Mouse (Mus musculus) hindbrain, embryonic 14.5 days (tissue): ENCODE results near the gene Mtmr6. TPM values are rescaled to one million over a fixed set of nuclear protein-coding genes. Genes with fewer than 3 reads are reported as not detected.
"Not testable (repeated sequence)": the region's sequence is repeated elsewhere in the genome, so short reads cannot be mapped to it uniquely, and the experiment has no call there.

Experiments used
- ATAC-seq: fragments of 200-750 bp; cut with Nextera tagmentation; 2 replicates; pipeline ENCODE4 v1.8.0; 2017; ENCODE audit warnings: moderate number of reproducible peaks, mild to moderate bottlenecking, moderate TSS enrichment, moderate library complexity; ENCODE audit not compliant: low FRiP score
- DNase-seq: peaks from one replicate; pipeline ENCODE4 v3.0.0-alpha.2; 2015; ENCODE audit warnings: low spot score
- H3K27ac ChIP-seq: fragments of 300-500 bp; sonication (generic); 2 replicates; pipeline ENCODE4 v1.5.1; 2014; ENCODE audit warnings: mild to moderate bottlenecking, moderate library complexity
- H3K27me3 ChIP-seq: fragments of 300-500 bp; sonication (generic); 2 replicates; pipeline ENCODE4 v1.6.1; 2014; ENCODE audit warnings: mild to moderate bottlenecking, low read length, mixed read lengths; ENCODE audit not compliant: control insufficient read depth, insufficient read depth
- H3K36me3 ChIP-seq: fragments of 300-500 bp; sonication (generic); replicated peaks from 2 replicates; pipeline ENCODE4 v1.6.1; 2014; ENCODE audit not compliant: control insufficient read depth, insufficient read depth
- H3K4me1 ChIP-seq: fragments of 300-500 bp; sonication (generic); replicated peaks from 2 replicates; pipeline ENCODE4 v1.6.1; 2014; ENCODE audit warnings: antibody characterized with exemption, low read length, mixed read lengths; ENCODE audit not compliant: control insufficient read depth, insufficient read depth
- H3K4me2 ChIP-seq: fragments of 300-500 bp; sonication (generic); replicated peaks from 2 replicates; pipeline ENCODE4 v1.6.1; 2014; ENCODE audit warnings: mild to moderate bottlenecking, moderate library complexity
- H3K4me3 ChIP-seq: fragments of 300-500 bp; sonication (generic); replicated peaks from 2 replicates; pipeline ENCODE4 v1.5.1; 2014; ENCODE audit warnings: mild to moderate bottlenecking, low read length
- H3K9ac ChIP-seq: fragments of 300-500 bp; sonication (generic); 2 replicates; pipeline ENCODE4 v1.6.1; 2014
- H3K9me3 ChIP-seq: fragments of 300-500 bp; sonication (generic); 2 replicates; pipeline ENCODE4 v1.6.1; 2016; ENCODE audit warnings: low read length; ENCODE audit not compliant: control insufficient read depth
- WGBS: fragments of 180-500 bp; shearing (Covaris S2); extraction: QIAGEN DNeasy Blood & Tissue Kit; methylation state at CpG from one replicate; pipeline ENCODE4 v1.1.7; 2014; 5-methylcytosine and 5-hydroxymethylcytosine counted together
- microRNA counts: library from miRNA; unstranded; fragments of <30 nt; microRNA quantifications from one replicate; lab custom pipeline; 2016
- microRNA-seq: library from miRNA; unstranded; fragments of <30 nt; microRNA quantifications from one replicate; pipeline ENCODE4, GENCODE M21; 2016
- polyA plus RNA-seq: library from polyadenylated mRNA; unstranded; fragments of >200 nt; fragmentation: Nextera tagmentation; extraction: Ambion mirVana; gene quantifications from 2 replicates; pipeline ENCODE4 v1.2.1, GENCODE M21; 2014

Mtmr6 gene
- polyA plus RNA-seq, 1 experiment from 2014 or later, result 66.9 TPM

GRCm38 (mm10) chr14:60308113-60308512, 43.1 kb downstream of the Mtmr6 start:
- H3K9ac ChIP-seq, result no peak overlapping the region
- H3K27me3 ChIP-seq, result no peaks in the 10 kb centered on the region
- peaks cover 1% of the 10 kb centered on the region; the same call in 1 of the 2 replicates for H3K36me3 ChIP-seq
- no peaks in the 10 kb centered on the region for H3K9me3 ChIP-seq
- no peak overlapping the region for H3K4me3 ChIP-seq
- no peak overlapping the region for H3K4me2 ChIP-seq
- H3K27ac ChIP-seq, result no peak overlapping the region
- 72% methylated on average over 6 of the region's 6 CpGs for WGBS
- DNase-seq (no peak), ATAC-seq (no peak)
- H3K4me1 ChIP-seq, result no peaks in the 10 kb centered on the region

- Histone ChIP-seq H3K9ac (no peak overlapping the region), H3K36me3 (no peaks in the 10 kb centered on the region), H3K27me3 (no peaks in the 10 kb centered on the region), H3K27ac (no peak overlapping the region), H3K4me1 (no peaks in the 10 kb centered on the region), H3K4me3 (no peak overlapping the region), H3K9me3 (no peaks in the 10 kb centered on the region), H3K4me2 (no peak overlapping the region)
- 58% methylated on average over 4 of the region's 4 CpGs for WGBS
- DNase-seq (peak; percentile 32), ATAC-seq (no peak)
These were observed 45.7 kb downstream of the Mtmr6 start for GRCm38 (mm10) chr14:60310691-60311090.

- H3K9ac ChIP-seq, result no peak overlapping the region
- no peak overlapping the region for H3K4me3 ChIP-seq
- no peak overlapping the region for H3K4me2 ChIP-seq
- 95% methylated on average over 1 of the region's 1 CpGs for WGBS
- H3K36me3 ChIP-seq, result no peaks in the 10 kb centered on the region
- H3K9me3 ChIP-seq, result no peaks in the 10 kb centered on the region
- no peaks in the 10 kb centered on the region for H3K4me1 ChIP-seq
- ATAC-seq (no peak), DNase-seq (no peak)
- H3K27ac ChIP-seq, result no peak overlapping the region
- H3K27me3 ChIP-seq, result no peaks in the 10 kb centered on the region
These were observed 54.2 kb downstream of the Mtmr6 start for GRCm38 (mm10) chr14:60319231-60319630.

GRCm38 (mm10) chr14:60320813-60321212, 55.8 kb downstream of the Mtmr6 start:
- no peaks in the 10 kb centered on the region for H3K27me3 ChIP-seq
- H3K4me2 ChIP-seq, result no peak overlapping the region
- ATAC-seq (no peak), DNase-seq (no peak)
- no peak overlapping the region for H3K27ac ChIP-seq
- H3K36me3 ChIP-seq, result no peaks in the 10 kb centered on the region
- H3K4me1 ChIP-seq, result no peaks in the 10 kb centered on the region
- H3K4me3 ChIP-seq, result no peak overlapping the region
- no peaks in the 10 kb centered on the region for H3K9me3 ChIP-seq
- H3K9ac ChIP-seq, result no peak overlapping the region
- 74% methylated on average over 3 of the region's 3 CpGs for WGBS

GRCm38 (mm10) chr14:60340001-60340400, 75.0 kb downstream of the Mtmr6 start:
- H3K36me3 ChIP-seq, H3K4me3 ChIP-seq, DNase-seq, H3K27me3 ChIP-seq, H3K4me2 ChIP-seq, H3K27ac ChIP-seq, H3K4me1 ChIP-seq, ATAC-seq, H3K9ac ChIP-seq, H3K9me3 ChIP-seq: not testable (repeated sequence)
- 78% methylated on average over 5 of the region's 5 CpGs for WGBS

GRCm38 (mm10) chr14:60340570-60340969, 75.5 kb downstream of the Mtmr6 start:
- no peak overlapping the region for H3K4me3 ChIP-seq
- H3K4me1 ChIP-seq, result no peaks in the 10 kb centered on the region
- H3K4me2 ChIP-seq, result no peak overlapping the region
- H3K9ac ChIP-seq, result no peak overlapping the region
- H3K27ac ChIP-seq, result no peak overlapping the region
- no peak for DNase-seq
- ATAC-seq, result no peak
- 82% methylated on average over 4 of the region's 4 CpGs for WGBS
- no peaks in the 10 kb centered on the region for H3K27me3 ChIP-seq
- H3K9me3 ChIP-seq, result no peaks in the 10 kb centered on the region
- H3K36me3 ChIP-seq, result no peaks in the 10 kb centered on the region

GRCm38 (mm10) chr14:60345326-60345876, 80.4 kb downstream of the Mtmr6 start:
- H3K4me2 ChIP-seq, result no peak overlapping the region
- H3K27ac ChIP-seq, result no peak overlapping the region
- no peaks in the 10 kb centered on the region for H3K27me3 ChIP-seq
- H3K4me3 ChIP-seq, result no peak overlapping the region
- no peak for ATAC-seq
- DNase-seq, result no peak
- H3K9ac ChIP-seq, result no peak overlapping the region
- WGBS, result 95% methylated on average over 6 of the region's 6 CpGs
- H3K9me3 ChIP-seq, result no peaks in the 10 kb centered on the region
- no peaks in the 10 kb centered on the region for H3K36me3 ChIP-seq
- H3K4me1 ChIP-seq, result no peaks in the 10 kb centered on the region

MicroRNA genes within 50 kb of the gene (microRNA counts, 519-probe panel; counts per million panel counts)
- not detected for microRNA mmu-miR-719 (lab: Ali Mortazavi, UCI)

Small RNA genes within 50 kb of the gene (microRNA-seq; reads per million reads assigned to microRNA genes)
- not detected for gene Mir719

Other genes starting within 250 kb of the Mtmr6 start
- 40.1 and 40.3 TPM in 2 replicates for gene Atp8a2, start 68.0 kb upstream of the Mtmr6 start, polyA plus RNA-seq
- 0.21 TPM in 1 of 2 replicates, not detected in the other for gene Nupl1, start 13.8 kb upstream of the Mtmr6 start, polyA plus RNA-seq
- 71.0 and 77.8 TPM in 2 replicates for gene Gm49336, start 13.7 kb upstream of the Mtmr6 start, polyA plus RNA-seq
- 18.7 and 19.7 TPM in 2 replicates for gene Amer2, start 108.0 kb downstream of the Mtmr6 start, polyA plus RNA-seq